Mouse (Mus musculus): Measurements from ENCODE around the gene Vmn1r26. TPM values are rescaled to one million over a fixed set of nuclear protein-coding genes. Genes with fewer than 3 reads are reported as not detected.

Vmn1r26 gene
- polyA plus RNA-seq (2017; shearing (Covaris generic)), result not detected

GRCm38 (mm10) chr6:58015059-58015458, at the start of gene Vmn1r26:
Gene Vmn1r26 (minus strand): TSS chr6:58015159.

GRCm38 (mm10) chr6:57980710-57981109, 34.2 kb downstream of the Vmn1r26 start, which contains the start of gene Vmn1r25:
Gene Vmn1r25 (minus strand): TSS chr6:57980810.

GRCm38 (mm10) chr6:57961403-57961802, 53.6 kb downstream of the Vmn1r26 start, which contains the start of gene Vmn1r24:
Gene Vmn1r24 (minus strand): TSS chr6:57961503.

Other genes starting within 250 kb of the Vmn1r26 start
- 42.7 TPM for gene Vopp1, start 190.0 kb downstream of the Vmn1r26 start, polyA plus RNA-seq (2017; shearing (Covaris generic))
- gene Vmn1r21, start 164.8 kb downstream of the Vmn1r26 start, polyA plus RNA-seq (2017; shearing (Covaris generic)), result not detected
- 0.11 TPM for gene Vmn1r22, start 107.1 kb downstream of the Vmn1r26 start, polyA plus RNA-seq (2017; shearing (Covaris generic))
- gene Vmn1r23, start 88.3 kb downstream of the Vmn1r26 start, polyA plus RNA-seq (2017; shearing (Covaris generic)), result not detected
- gene Vmn1r24, start 53.7 kb downstream of the Vmn1r26 start, polyA plus RNA-seq (2017; shearing (Covaris generic)), result not detected
- not detected for gene Vmn1r25, start 34.3 kb downstream of the Vmn1r26 start, polyA plus RNA-seq (2017; shearing (Covaris generic))
- gene Vmn1r27, start 203.7 kb upstream of the Vmn1r26 start, polyA plus RNA-seq (2017; shearing (Covaris generic)), result not detected
- 0.02 TPM for gene Vmn1r28, start 246.9 kb upstream of the Vmn1r26 start, polyA plus RNA-seq (2017; shearing (Covaris generic))